Mouse (Mus musculus) cortical plate, adult 2 months (tissue): Measurements from ENCODE around the gene Tbc1d12.

Experiments used
- CTCF ChIP-seq: fragments of 200-500 bp; IDR thresholded peaks from 2 replicates; pipeline ENCODE4 v1.5.1; 2011; ENCODE audit warnings: mild to moderate bottlenecking, control low read depth, low read length; ENCODE audit not compliant: insufficient read depth; ENCODE audit errors: extremely low read depth
- POLR2A ChIP-seq: fragments of 200-500 bp; IDR thresholded peaks from 2 replicates; pipeline ENCODE4 v1.6.1; 2011; ENCODE audit warnings: mild to moderate bottlenecking, low read length, control low read depth; ENCODE audit not compliant: insufficient read depth; ENCODE audit errors: extremely low read depth

- no peak for TF ChIP-seq POLR2A
- no peak for TF ChIP-seq CTCF
Observed at GRCm38 (mm10) chr19:38944590-38945307, 108.4 kb downstream of the Tbc1d12 start.
